Mouse (Mus musculus): Measurements from ENCODE around the gene Kifc1.
"Not testable (repeated sequence)": the region's sequence is repeated elsewhere in the genome, so short reads cannot be mapped to it uniquely, and the experiment has no call there.

Kifc1 gene

DNA sequence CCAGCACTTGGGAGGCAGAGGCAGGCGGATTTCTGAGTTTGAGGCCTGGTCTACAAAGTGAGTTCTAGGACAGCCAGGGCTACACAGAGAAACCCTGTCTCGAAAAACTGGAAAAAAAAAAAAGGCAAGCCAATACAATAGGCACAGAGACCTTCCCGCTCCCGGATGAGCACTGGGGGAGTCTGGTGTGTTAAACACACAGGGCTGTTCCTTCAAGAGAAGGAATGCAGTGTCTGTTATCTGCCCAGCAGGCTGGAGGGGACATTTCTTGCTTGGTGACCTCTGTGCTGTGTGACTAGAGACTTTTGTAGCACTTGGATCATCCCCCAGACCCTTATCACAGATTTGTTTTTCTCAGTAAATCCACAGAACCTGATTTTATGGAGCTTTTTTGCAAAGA is 11.2 kb upstream of the Kifc1 start:
- DNase-seq (ENCODE audit: low spot score) = no peak

DNA sequence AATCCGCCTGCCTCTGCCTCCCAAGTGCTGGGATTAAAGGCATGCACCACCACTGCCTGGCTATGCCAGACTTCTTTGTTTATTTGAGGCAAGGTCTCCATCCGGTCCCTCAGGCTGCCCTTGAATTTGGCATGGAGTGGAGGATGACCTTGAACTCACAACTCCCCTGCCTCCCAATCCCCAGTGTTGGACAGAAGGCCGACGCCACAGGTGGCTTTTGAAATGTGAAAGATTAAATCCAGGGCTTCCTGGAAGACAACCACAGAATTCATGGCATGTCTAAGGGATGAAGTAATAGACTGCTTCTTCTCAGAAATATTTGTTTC is 10.5 kb upstream of the Kifc1 start:
- no peak for DNase-seq (ENCODE audit: low spot score)

DNA sequence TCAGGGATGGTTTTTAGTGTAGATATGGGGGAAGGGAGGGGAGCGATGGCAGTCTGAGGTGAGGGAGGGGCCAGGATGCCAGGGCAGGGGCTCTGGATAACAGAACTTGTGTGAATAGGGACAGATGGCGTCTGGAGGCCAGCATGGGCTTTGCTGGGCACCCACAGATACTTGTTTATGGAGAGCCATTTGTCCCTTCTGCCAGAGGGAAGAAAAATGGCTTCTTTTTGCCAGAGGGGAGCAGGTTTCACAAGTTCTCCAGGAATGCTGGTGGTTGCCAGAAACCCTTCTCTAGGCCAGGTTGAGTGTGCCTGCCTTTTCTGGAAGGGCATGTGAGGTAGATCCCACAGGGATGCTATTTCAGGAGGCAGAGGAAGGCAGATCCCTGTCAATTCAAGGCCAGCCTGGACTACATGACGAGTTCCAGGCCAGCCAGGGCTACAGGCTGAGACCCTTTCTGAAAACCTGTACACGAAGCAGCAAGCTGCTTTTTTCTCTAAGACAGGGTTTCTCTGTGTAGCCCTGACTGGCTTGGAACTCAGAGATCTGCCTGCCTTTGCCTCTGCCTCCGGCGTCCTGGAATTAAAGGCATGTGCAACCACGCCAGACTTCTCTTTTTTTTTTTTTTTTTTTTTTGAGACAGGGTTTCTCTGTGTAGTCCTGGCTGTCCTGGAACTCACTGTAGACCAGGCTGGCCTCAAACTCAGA is 10.0 kb upstream of the Kifc1 start:
- DNase-seq (ENCODE audit: low spot score) = no peak

- DNase-seq (ENCODE audit: low spot score) = no peak
Measured at GRCm38 (mm10) chr17:33899642-33900041, 9.2 kb upstream of the Kifc1 start.

DNA sequence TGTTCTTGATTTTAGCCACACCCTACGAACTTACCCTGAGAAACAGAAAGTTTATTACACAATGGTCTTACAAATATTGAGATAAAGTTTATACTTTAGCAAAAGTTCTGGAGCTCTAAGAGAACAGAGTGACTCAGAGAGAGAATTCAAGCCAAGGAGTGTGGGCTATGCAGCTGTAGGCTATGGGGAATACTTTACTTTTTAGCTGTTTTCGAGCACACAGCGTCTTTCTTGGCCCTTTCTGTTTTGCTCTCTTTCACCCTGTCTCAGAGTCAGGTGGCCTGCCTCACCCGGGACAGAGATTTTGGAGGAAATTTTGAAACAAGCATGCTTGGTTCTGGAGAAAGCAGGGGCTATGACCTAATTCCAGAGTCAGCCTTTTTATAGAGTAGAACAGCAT is 7.7 kb upstream of the Kifc1 start:
- not testable (repeated sequence) for DNase-seq (ENCODE audit: low spot score)

- no peak for DNase-seq (ENCODE audit: low spot score)
Measured at GRCm38 (mm10) chr17:33897114-33897794, 6.8 kb upstream of the Kifc1 start.

DNA sequence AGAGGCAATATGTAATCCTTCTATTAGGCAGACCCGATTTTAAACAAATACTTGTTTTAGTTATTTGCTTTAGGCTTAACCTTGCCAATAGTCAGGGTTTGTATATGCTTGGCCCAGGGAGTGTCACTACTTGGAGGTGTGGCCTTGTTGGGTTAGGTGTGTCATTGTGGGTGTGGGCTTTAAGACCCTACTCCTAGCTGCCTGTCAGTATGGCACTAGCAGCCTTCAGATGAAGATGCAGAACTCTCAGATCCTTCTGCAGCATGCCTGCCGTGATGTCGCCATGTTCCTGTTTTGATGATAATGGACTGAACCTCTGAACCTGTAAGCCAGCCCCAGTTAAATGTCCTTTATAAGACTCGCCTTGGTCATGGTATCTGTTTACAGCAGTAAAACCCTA is 2.5 kb upstream of the Kifc1 start:
- DNase-seq (ENCODE audit: low spot score) = not testable (repeated sequence)

DNA sequence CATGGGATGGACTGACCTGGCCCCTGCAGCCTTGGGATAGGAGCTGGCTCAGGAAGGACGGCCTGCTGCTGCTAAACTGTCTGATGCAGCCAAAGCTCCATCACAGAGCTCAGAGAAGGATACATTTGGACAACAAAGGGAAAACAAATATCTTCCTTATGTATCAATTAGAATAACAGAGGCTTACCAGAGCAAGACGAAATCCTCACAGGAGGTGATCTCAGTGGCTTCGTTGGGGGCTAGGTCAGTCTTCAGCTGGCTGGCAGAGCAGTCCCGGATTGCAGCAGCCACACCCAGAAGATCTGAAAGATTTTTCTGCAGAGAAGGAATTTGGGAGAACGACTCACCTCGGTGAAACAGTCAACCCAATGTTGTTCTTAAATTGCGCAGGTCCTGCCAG is 2.0 kb upstream of the Kifc1 start:
- DNase-seq (ENCODE audit: low spot score) = no peak

DNA sequence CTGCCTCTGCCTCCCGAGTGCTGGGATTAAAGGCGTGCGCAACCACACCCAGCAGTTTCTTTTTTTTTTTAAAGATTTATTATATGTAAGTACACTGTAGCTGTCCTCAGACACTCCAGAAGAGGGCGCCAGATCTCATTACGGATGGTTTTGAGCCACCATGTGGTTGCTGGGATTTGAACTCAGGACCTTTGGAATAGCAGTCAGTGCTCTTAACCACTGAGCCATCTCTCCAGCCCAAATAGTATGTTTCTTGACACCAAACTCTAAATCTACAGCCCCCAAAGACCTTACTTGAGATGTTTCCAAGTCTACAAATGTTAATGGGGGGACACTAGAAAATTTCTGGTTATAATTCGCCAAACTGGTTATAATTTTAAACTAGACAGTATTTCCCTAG is 1.4 kb upstream of the Kifc1 start:
- DNase-seq (ENCODE audit: low spot score) = not testable (repeated sequence)

GRCm38 (mm10) chr17:33891357-33891756 is 896 bp upstream of the Kifc1 start:
- no peak for DNase-seq (ENCODE audit: low spot score)

- not testable (repeated sequence) for DNase-seq (ENCODE audit: low spot score)
Measured at GRCm38 (mm10) chr17:33889941-33890532, 424 bp downstream of the Kifc1 start.

DNA sequence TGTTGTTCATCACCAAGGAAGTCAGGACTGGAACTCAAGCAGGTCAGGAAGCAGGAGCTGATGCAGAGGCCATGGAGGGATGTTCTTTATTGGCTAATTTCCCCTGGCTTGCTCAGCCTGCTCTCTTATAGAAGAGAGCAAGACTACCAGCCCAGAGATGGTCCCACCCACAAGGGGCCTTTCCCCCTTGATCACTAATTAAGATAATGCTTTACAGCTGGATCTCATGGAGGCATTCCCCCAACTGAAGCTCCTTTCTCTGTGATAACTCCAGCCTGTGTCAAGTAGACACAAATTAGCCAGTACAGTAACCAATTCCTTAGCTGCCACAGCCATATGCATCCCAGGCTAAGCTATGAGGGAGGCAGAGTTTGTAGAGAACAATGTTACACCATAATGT is 2.2 kb downstream of the Kifc1 start:
- DNase-seq (ENCODE audit: low spot score) = not testable (repeated sequence)

DNA sequence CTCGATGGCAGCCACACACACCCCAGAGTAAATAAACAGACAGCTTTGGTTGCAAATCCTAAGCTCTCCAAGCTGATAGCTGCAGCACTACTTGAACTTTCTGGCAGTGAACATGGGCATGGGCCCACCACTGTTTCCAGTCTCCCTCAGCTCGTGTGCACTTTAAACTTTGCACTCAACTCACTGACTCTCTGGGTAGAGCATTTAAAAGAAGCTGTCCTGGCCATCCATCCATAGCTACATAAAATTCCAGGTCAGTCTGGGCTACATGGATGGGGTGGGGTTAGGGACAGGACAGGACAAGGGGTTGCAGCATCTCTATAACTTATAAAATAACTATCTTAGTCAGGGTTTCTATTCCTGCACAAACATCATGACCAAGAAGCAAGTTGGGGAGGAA is 2.7 kb downstream of the Kifc1 start:
- not testable (repeated sequence) for DNase-seq (ENCODE audit: low spot score)

DNA sequence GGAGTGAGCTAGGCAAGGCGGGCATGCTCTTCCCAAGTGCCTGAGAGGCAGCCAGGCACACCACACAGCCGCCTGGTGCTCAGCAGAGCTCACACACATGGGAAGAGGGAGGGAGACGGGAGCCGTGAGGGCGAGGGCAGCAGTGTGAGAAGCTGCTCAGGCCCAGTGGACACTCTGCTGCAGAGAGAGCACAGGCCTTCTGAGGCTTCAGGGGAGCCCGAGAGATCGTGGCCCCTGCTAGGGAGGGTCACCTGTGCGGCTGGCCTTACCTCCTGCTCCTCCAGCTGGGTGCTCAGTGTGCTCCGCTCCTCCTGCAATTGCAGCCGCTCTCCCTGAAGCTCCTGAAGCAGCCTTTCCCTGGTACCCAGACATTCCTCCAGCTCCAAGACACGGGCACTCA is 6.1 kb downstream of the Kifc1 start:
- not testable (repeated sequence) for DNase-seq (ENCODE audit: low spot score)

- DNase-seq (ENCODE audit: low spot score) = not testable (repeated sequence)
Measured at GRCm38 (mm10) chr17:33875797-33876196, 14.7 kb downstream of the Kifc1 start.

- DNase-seq (ENCODE audit: low spot score) = no peak
Measured at GRCm38 (mm10) chr17:33874411-33874810, 16.1 kb downstream of the Kifc1 start.

DNA sequence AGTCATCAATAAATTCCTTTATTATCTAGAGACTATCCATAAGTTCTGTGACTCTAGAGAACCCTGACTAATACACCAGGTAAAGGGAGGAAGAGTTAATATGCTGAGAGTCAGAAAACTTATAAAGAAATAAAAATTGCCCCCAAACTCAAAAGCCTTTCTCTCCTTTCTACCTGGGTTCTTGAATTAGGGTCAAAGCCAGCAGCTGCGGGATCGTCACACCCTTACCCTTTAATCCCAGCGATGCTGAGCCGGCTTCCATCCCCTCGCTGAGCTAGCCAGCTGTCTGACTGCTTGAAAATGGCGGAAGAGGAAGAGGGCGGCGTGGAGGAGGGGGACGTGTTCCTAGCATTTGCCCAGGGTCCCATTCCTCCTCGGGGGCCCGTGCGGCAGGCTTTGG is 16.9 kb downstream of the Kifc1 start, which contains the start of gene Gm7029:
Gene Gm7029, plus strand, starts transcription at position 301 of the 400 bp plus-strand sequence.
- DNase-seq (ENCODE audit: low spot score) = not testable (repeated sequence)

DNA sequence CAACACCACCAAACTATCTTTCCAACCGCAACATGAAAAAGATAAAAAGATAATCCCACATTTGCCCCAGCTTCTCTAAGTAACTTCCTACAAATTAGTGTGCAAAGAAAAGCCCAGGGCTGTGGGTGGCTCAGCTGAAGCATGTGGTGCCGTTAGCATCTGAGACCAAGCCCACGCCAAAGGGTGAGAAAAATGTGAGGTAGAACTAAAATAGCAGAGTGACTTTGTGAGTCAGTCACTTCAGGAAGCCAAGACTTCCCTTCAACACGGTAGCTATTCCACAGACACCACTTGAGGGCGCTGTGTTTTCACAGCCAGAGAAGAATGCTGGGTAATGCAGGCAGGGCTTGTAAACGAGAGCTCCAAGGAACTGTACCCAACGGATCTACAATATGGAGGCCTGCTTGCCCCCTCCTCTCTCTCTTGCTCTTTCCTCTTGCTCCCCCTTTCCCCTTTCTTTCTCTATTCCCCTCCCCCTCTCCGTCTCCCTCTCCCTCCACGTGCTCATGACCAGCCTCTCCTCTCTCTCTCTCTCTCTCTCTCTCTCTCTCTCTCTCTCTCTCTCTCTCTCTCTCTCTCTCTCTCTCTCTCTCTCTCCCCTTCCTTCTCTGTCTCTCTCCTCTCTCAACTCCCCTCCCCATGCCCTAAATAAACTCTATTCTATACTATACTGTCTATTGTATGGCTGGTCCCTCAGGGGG is 25.0 kb downstream of the Kifc1 start:
- no peak for DNase-seq (ENCODE audit: low spot score)

DNA sequence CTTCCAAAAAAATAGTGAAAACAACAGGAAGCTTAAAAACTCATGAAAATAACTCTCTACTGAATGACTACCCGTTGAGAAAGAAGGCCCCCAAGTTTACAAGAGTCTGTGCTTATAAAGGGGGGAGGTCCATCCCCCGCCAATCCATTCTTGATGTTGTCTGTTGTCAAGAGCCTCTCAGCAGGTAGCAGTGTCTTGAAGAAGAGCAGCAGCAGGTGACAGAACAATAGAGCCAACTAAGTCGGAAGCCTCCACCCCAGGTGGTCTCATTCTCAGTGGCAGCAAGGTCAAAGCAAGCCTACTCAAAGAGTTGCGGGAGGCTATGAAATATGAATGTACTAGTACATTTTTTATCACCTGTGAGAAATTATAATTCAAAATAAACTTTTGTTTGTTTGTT is 32.6 kb downstream of the Kifc1 start:
- no peak for DNase-seq (ENCODE audit: low spot score)

DNA sequence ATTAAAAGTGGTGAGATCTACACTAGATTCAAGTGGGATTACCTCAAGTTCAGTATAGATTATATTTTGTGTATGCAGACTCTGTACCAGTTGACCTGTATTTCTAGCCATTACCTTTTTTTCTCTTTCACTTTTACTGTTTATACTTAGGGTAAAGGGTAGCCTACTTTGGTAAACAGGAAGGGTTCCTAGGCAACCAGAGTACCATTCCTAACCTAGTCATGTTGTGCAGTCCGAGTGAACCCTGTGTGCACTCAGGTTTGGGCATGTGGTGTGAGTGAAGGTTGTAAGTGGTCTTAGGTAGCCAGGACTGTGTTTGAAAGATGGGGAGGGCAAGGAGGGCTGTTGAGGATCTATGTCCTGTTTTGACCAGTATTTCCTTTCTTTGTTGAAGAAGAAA is 39.1 kb downstream of the Kifc1 start:
- DNase-seq (ENCODE audit: low spot score) = no peak

DNA sequence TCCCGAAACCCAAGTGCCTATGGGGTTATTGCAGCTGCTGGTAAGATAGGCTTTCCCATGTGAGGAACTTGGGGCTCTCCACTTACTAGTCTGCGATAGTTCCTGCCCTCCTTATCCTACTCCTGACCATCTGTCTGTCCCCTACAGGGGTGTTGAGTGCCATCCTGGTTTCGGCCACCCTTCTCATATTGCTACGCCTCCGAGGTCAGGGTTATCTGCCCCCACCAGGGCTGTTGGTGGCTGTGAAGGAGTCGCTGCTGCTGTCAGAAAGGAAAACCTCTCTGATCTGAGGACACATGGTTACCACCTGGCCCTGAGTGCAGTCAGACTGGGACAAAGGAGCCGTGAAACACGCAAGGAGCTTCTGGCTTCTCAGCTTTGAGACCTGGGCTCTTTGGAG is 42.3 kb downstream of the Kifc1 start:
- DNase-seq (ENCODE audit: low spot score) = no peak

GRCm38 (mm10) chr17:33844196-33844595 is 46.3 kb downstream of the Kifc1 start:
- no peak for DNase-seq (ENCODE audit: low spot score)
